ENCODE assay signal across 16 mouse cellular contexts in genomic region chr1:193337018-193337321, GRCm38 (mm10). TPM values are rescaled to one million over a fixed set of nuclear protein-coding genes. Genes with fewer than 3 reads are reported as not detected.
DNase-seq lines count a peak whose midpoint lies in the region; ATAC-seq and TF ChIP-seq lines count a peak whose summit lies in the region.
"Had no signal": no experiment of that assay in that cellular context is flagged by ENCODE, and none has a peak within 500 bp of the region (broad histone marks: within the 10 kb centered on the region; RNA-seq: fewer than 3 reads in every experiment).

No protein-coding gene starts in this region.

- no peaks in the 10 kb centered on the region for H3K36me3 ChIP-seq in heart, embryonic 15.5 days
- no peaks in the 10 kb centered on the region for H3K36me3 ChIP-seq in thymus, adult 2 months (ENCODE audit: control insufficient read depth, insufficient read depth, low read length)
- H3K36me3 ChIP-seq: limb, embryonic 12.5 days; midbrain, embryonic 15.5 days had no signal

- H3K9ac ChIP-seq in heart, embryonic 15.5 days = no peak overlapping the region
- H3K9ac ChIP-seq: limb, embryonic 12.5 days; midbrain, embryonic 15.5 days had no signal

- TF ChIP-seq CTCF in thymus, adult 2 months (IDR thresholded peaks at IDR 0.05; ENCODE audit: borderline replicate concordance, control insufficient read depth, extremely low read depth, insufficient read depth, low read length, poor library complexity) = no peak

- H3K27me3 ChIP-seq in heart, embryonic 15.5 days = no peaks in the 10 kb centered on the region
- no peaks in the 10 kb centered on the region for H3K27me3 ChIP-seq in thymus, adult 2 months (ENCODE audit: control insufficient read depth, insufficient read depth, low read length)
- H3K27me3 ChIP-seq: limb, embryonic 12.5 days; midbrain, embryonic 15.5 days had no signal

- no peaks in the 10 kb centered on the region for H3K9me3 ChIP-seq in heart, embryonic 15.5 days (replicated peaks)
- H3K9me3 ChIP-seq: limb, embryonic 12.5 days; midbrain, embryonic 15.5 days had no signal

- H3K4me3 ChIP-seq in heart, embryonic 15.5 days = no peak overlapping the region
- no peak overlapping the region for H3K4me3 ChIP-seq in thymus, adult 2 months (ENCODE audit: control insufficient read depth, insufficient read depth, low read length)
- H3K4me3 ChIP-seq: limb, embryonic 12.5 days; midbrain, embryonic 15.5 days had no signal

- peaks cover 65% of the 10 kb centered on the region for H3K4me1 ChIP-seq in heart, embryonic 15.5 days (replicated peaks)
- H3K4me1 ChIP-seq in thymus, adult 2 months (replicated peaks; ENCODE audit: control insufficient read depth, insufficient read depth, low read length) = peaks cover 59% of the 10 kb centered on the region

- no peak for DNase-seq in heart, adult 11 months
- peak; percentile 70 for DNase-seq in CD4-positive, CD25-positive, alpha-beta regulatory T cell, adult 2 months (ENCODE audit: low read depth, low spot score)
- peak; percentile 74 for DNase-seq in thymus, adult 2 months
- no peak for DNase-seq in cerebellum, adult 9-11 months
- DNase-seq in adrenal gland, postnatal 4 days (ENCODE audit: low spot score in 2 of 2) = no peak
- DNase-seq in gastrocnemius, postnatal 14 days = no peak
- DNase-seq: cerebellum, adult 11 months; gastrocnemius, postnatal 36 days; kidney, adult 18-20 months; lung, postnatal 4 days had no signal

- no peak overlapping the region for H3K4me2 ChIP-seq in heart, embryonic 15.5 days
- H3K4me2 ChIP-seq: limb, embryonic 12.5 days; midbrain, embryonic 15.5 days had no signal

- H3K27ac ChIP-seq in heart, embryonic 15.5 days = peak overlapping the region; percentile 94
- H3K27ac ChIP-seq in thymus, adult 2 months (ENCODE audit: control insufficient read depth, insufficient read depth, low read length) = peak overlapping the region; percentile 98
- H3K27ac ChIP-seq: limb, embryonic 12.5 days; midbrain, embryonic 15.5 days had no signal

- 79% methylated on average over 9 of the region's 9 CpGs for WGBS in heart, embryonic 15.5 days
- 9% methylated on average over 9 of the region's 9 CpGs for WGBS in thymus, adult 2 months

- intact Hi-C loops in gastrocnemius, postnatal 14 days (cut with DNase I; ENCODE audit: low total_unique reads) = no loop called here

- peak; percentile 27; the same call in 1 of the 2 replicates for TF ChIP-seq POLR2A in thymus, adult 2 months (IDR thresholded peaks at IDR 0.05; ENCODE audit: control insufficient read depth, extremely low read depth, insufficient read depth, low read length, poor library complexity)

- ATAC-seq in heart, embryonic 15.5 days (replicated peaks; ENCODE audit: insufficient number of reproducible peaks, insufficient read depth, low FRiP score, low read depth) = no peak
- ATAC-seq in inflammation-experienced regulatory T-cells, adult 6 months = peak; percentile 61
- ATAC-seq: forebrain, embryonic 16.5 days; midbrain, embryonic 15.5 days had no signal

RNA-seq across cellular contexts. Expression of gene Camk1g, which starts 33.1 kb away (rescaled TPM):
- polyA plus RNA-seq in heart, embryonic 15.5 days (2015; fragmentation: Nextera tagmentation; extraction: Ambion mirVana) = 11.5 and 13.3 TPM in 2 replicates
- polyA plus RNA-seq in inflammation-experienced regulatory T-cells, adult 6 months (2017; shearing (Covaris generic)) = not detected
- polyA plus RNA-seq in thymus, adult 2 months (2012; rRNA removed) = 2.9 and 3.4 TPM in 2 replicates
- 1 to 10 TPM; 1.8 to 3.6 TPM for total RNA-seq in adrenal gland, postnatal 4 days (2021)
- total RNA-seq in gastrocnemius, postnatal 14 days (2021) = under 1 TPM; 0.18 to 0.33 TPM
- total RNA-seq: MEL had no signal

Comparison
In these comparisons a context has a peak if more than half of its experiments do, and no peak if none do; other contexts are left out.
1. DNase-seq: peak in CD4-positive, CD25-positive, alpha-beta regulatory T cell, adult 2 months (single experiment) and thymus, adult 2 months (single experiment); none in heart, adult 11 months (single experiment), cerebellum, adult 9-11 months (single experiment), adrenal gland, postnatal 4 days (0 of 2) and gastrocnemius, postnatal 14 days (single experiment).